Mouse (Mus musculus): ENCODE measurements around the gene Hsd17b10. TPM values are rescaled to one million over a fixed set of nuclear protein-coding genes. Genes with fewer than 3 reads are reported as not detected.
A peak's percentile ranks its signal among the peaks of the same experiment; 100 is the strongest.

The Hsd17b10 gene
- polyA plus RNA-seq (2014; fragmentation: Nextera tagmentation; extraction: Ambion mirVana), result 192 and 206 TPM in 2 replicates

DNA sequence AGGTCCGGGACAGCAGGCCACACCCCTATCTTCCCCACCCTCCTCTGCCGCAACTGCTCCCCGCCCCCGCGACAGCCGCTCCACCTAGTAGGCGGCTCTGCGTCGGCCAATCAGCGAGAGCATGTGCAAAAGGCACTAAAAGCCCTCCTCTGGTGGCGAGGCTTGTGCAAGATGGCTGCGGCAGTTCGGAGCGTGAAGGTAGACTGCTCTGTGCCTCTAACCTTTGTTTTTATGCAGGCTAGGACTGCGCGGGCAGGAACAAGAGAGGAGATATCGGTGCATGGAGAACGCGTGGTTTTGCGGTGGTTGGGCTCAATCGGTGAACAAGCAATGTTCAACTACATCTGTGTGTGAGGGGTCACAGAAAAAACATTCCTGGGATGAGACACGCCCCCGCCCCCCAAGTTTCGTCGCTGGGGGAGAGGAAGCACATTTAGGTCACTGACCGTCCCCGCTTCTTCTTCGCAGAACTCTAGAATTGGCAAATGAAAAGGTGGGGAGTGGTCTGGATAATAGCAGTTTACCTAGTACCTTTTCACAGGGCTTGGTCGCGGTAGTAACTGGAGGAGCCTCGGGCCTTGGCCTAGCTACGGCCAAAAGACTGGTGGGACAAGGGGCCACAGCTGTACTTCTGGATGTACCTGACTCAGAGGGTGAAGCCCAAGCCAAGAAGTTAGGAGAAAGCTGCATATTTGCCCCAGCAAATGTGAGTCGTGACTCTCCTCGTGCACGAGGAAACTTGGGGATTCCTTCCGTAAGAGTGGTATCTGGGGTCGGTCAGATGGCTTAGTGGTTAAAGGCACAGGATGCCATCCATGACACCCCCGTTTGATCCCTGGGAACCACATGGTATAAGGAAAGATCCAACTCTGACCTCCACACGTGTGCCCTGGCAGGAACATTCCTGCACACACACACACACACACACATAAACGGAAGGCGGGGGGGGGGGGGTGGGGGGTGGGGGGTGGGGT lies at the start of gene Hsd17b10:
TSS of gene Hsd17b10 (plus strand) at position 109 of the 974 bp plus-strand sequence.
- ATAC-seq (ENCODE audit: insufficient number of reproducible peaks, insufficient read depth, low FRiP score, low read depth), result peak; percentile 97
- H3K27ac ChIP-seq (ENCODE audit: low read length), result peak within 1 kb of the TSS; percentile 16; the same call in 1 of the 2 replicates
- 21% methylated on average over 38 of the region's 41 CpGs for WGBS
- H3K4me1 ChIP-seq (ENCODE audit: control insufficient read depth, insufficient read depth, low read length), result no peaks in the 10 kb centered on the region
- H3K27me3 ChIP-seq (ENCODE audit: control insufficient read depth, insufficient read depth, low read length), result no peaks in the 10 kb centered on the region
- peak within 1 kb of the TSS; percentile 49 for H3K4me2 ChIP-seq (replicated peaks; ENCODE audit: low read depth, low read length)
- H3K4me3 ChIP-seq (ENCODE audit: low read depth, low read length), result peak within 1 kb of the TSS; percentile 44
- H3K9me3 ChIP-seq (ENCODE audit: control insufficient read depth, low read depth, low read length), result no peaks in the 10 kb centered on the region
- H3K9ac ChIP-seq (replicated peaks; ENCODE audit: low read depth, low read length), result peak within 1 kb of the TSS; percentile 21; the same call in 1 of the 2 replicates
- no peaks in the 10 kb centered on the region; the same call in 1 of the 2 replicates for H3K36me3 ChIP-seq (ENCODE audit: control insufficient read depth, insufficient read depth, low read length)

- Histone ChIP-seq H3K4me2 (replicated peaks; ENCODE audit: low read depth, low read length) (no peak overlapping the region), H3K9me3 (ENCODE audit: control insufficient read depth, low read depth, low read length) (no peaks in the 10 kb centered on the region), H3K4me3 (ENCODE audit: low read depth, low read length) (no peak overlapping the region), H3K27me3 (ENCODE audit: control insufficient read depth, insufficient read depth, low read length) (no peaks in the 10 kb centered on the region), H3K36me3 (ENCODE audit: control insufficient read depth, insufficient read depth, low read length) (no peaks in the 10 kb centered on the region; the same call in 1 of the 2 replicates), H3K27ac (ENCODE audit: low read length) (no peak overlapping the region), H3K4me1 (ENCODE audit: control insufficient read depth, insufficient read depth, low read length) (no peaks in the 10 kb centered on the region), H3K9ac (replicated peaks; ENCODE audit: low read depth, low read length) (no peak overlapping the region)
- 73% methylated on average over 4 of the region's 4 CpGs for WGBS
- ATAC-seq (ENCODE audit: insufficient number of reproducible peaks, insufficient read depth, low FRiP score, low read depth), result no peak
Measured at GRCm38 (mm10) chrX:151999006-151999710, 2.5 kb upstream of the Hsd17b10 start.

GRCm38 (mm10) chrX:152001182-152001684 lies 412 bp upstream of the Hsd17b10 start:
- H3K4me2 ChIP-seq (replicated peaks; ENCODE audit: low read depth, low read length), result peak overlapping the region; percentile 49
- WGBS, result 45% methylated on average over 9 of the region's 9 CpGs
- no peaks in the 10 kb centered on the region for H3K9me3 ChIP-seq (ENCODE audit: control insufficient read depth, low read depth, low read length)
- H3K4me1 ChIP-seq (ENCODE audit: control insufficient read depth, insufficient read depth, low read length), result no peaks in the 10 kb centered on the region
- peak overlapping the region; percentile 44 for H3K4me3 ChIP-seq (ENCODE audit: low read depth, low read length)
- H3K9ac ChIP-seq (replicated peaks; ENCODE audit: low read depth, low read length), result peak overlapping the region; percentile 18; the same call in 1 of the 2 replicates
- no peak overlapping the region for H3K27ac ChIP-seq (ENCODE audit: low read length)
- H3K27me3 ChIP-seq (ENCODE audit: control insufficient read depth, insufficient read depth, low read length), result no peaks in the 10 kb centered on the region
- ATAC-seq (ENCODE audit: insufficient number of reproducible peaks, insufficient read depth, low FRiP score, low read depth), result no peak
- no peaks in the 10 kb centered on the region; the same call in 1 of the 2 replicates for H3K36me3 ChIP-seq (ENCODE audit: control insufficient read depth, insufficient read depth, low read length)

DNA sequence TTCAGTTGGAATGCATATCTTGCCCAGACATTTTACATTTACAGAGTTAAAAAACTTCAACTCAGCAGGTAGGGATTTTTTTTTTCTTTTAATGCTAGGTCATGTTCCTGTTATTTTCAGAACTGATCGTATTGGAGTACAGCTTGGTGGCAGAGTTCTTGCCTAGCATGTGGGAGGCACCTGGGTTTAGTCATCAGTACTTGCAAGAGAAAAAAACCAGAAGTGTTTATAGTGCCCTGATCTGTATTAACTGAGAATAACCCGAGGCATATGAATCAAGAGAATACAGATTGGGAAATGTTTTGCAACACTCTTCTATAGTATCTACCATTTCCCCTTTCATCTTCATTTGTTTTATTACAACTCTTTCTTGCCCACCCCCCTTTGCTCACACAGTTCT lies 1.2 kb downstream of the Hsd17b10 start:
- Histone ChIP-seq H3K27me3 (ENCODE audit: control insufficient read depth, insufficient read depth, low read length) (no peaks in the 10 kb centered on the region), H3K9me3 (ENCODE audit: control insufficient read depth, low read depth, low read length) (no peaks in the 10 kb centered on the region), H3K4me2 (replicated peaks; ENCODE audit: low read depth, low read length) (no peak overlapping the region; the same call in 1 of the 2 replicates), H3K36me3 (ENCODE audit: control insufficient read depth, insufficient read depth, low read length) (no peaks in the 10 kb centered on the region; the same call in 1 of the 2 replicates), H3K4me3 (ENCODE audit: low read depth, low read length) (no peak overlapping the region), H3K9ac (replicated peaks; ENCODE audit: low read depth, low read length) (no peak overlapping the region), H3K27ac (ENCODE audit: low read length) (no peak overlapping the region), H3K4me1 (ENCODE audit: control insufficient read depth, insufficient read depth, low read length) (no peaks in the 10 kb centered on the region)
- ATAC-seq (ENCODE audit: insufficient number of reproducible peaks, insufficient read depth, low FRiP score, low read depth), result no peak
- WGBS, result 54% methylated on average over 2 of the region's 2 CpGs

GRCm38 (mm10) chrX:152007863-152008262 lies 6.2 kb downstream of the Hsd17b10 start:
- Histone ChIP-seq H3K4me2 (replicated peaks; ENCODE audit: low read depth, low read length) (no peak overlapping the region), H3K27ac (ENCODE audit: low read length) (no peak overlapping the region), H3K4me3 (ENCODE audit: low read depth, low read length) (no peak overlapping the region), H3K36me3 (ENCODE audit: control insufficient read depth, insufficient read depth, low read length) (no peaks in the 10 kb centered on the region; the same call in 1 of the 2 replicates), H3K4me1 (ENCODE audit: control insufficient read depth, insufficient read depth, low read length) (no peaks in the 10 kb centered on the region), H3K9me3 (ENCODE audit: control insufficient read depth, low read depth, low read length) (no peaks in the 10 kb centered on the region), H3K9ac (replicated peaks; ENCODE audit: low read depth, low read length) (no peak overlapping the region), H3K27me3 (ENCODE audit: control insufficient read depth, insufficient read depth, low read length) (no peaks in the 10 kb centered on the region)
- no peak for ATAC-seq (ENCODE audit: insufficient number of reproducible peaks, insufficient read depth, low FRiP score, low read depth)
- 85% methylated on average over 1 of the region's 1 CpGs for WGBS

- H3K9me3 ChIP-seq (ENCODE audit: control insufficient read depth, low read depth, low read length), result no peaks in the 10 kb centered on the region
- ATAC-seq (ENCODE audit: insufficient number of reproducible peaks, insufficient read depth, low FRiP score, low read depth), result no peak; the same call in 1 of the 2 replicates
- no peaks in the 10 kb centered on the region for H3K4me1 ChIP-seq (ENCODE audit: control insufficient read depth, insufficient read depth, low read length)
- H3K27me3 ChIP-seq (ENCODE audit: control insufficient read depth, insufficient read depth, low read length), result no peaks in the 10 kb centered on the region
- H3K4me3 ChIP-seq (ENCODE audit: low read depth, low read length), result peak overlapping the region; percentile 48
- peak overlapping the region; percentile 14; the same call in 1 of the 2 replicates for H3K9ac ChIP-seq (replicated peaks; ENCODE audit: low read depth, low read length)
- H3K36me3 ChIP-seq (ENCODE audit: control insufficient read depth, insufficient read depth, low read length), result no peaks in the 10 kb centered on the region
- 27% methylated on average over 11 of the region's 11 CpGs for WGBS
- H3K4me2 ChIP-seq (replicated peaks; ENCODE audit: low read depth, low read length), result peak overlapping the region; percentile 44
- peak overlapping the region; percentile 89; the same call in 1 of the 2 replicates for H3K27ac ChIP-seq (ENCODE audit: low read length)
Measured at GRCm38 (mm10) chrX:152015752-152016150, 14.1 kb downstream of the Hsd17b10 start.

GRCm38 (mm10) chrX:152016151-152017145 lies 14.8 kb downstream of the Hsd17b10 start, which contains the start of the genes Ribc1 and Smc1a:
Ribc1 (minus strand) TSS chrX:152016295.
Smc1a (plus strand) TSS chrX:152016428.
- 19% methylated on average over 64 of the region's 64 CpGs for WGBS

More at GRCm38 (mm10) chrX:152016151-152017145, 14.8 kb downstream of the Hsd17b10 start, which contains the start of the genes Ribc1 and Smc1a:
- H3K9ac ChIP-seq (replicated peaks; ENCODE audit: low read depth, low read length), result peak within 1 kb of the TSS; percentile 55
- H3K36me3 ChIP-seq (ENCODE audit: control insufficient read depth, insufficient read depth, low read length), result no peaks in the 10 kb centered on the region
- H3K4me2 ChIP-seq (replicated peaks; ENCODE audit: low read depth, low read length), result peak within 1 kb of the TSS; percentile 44
- H3K27me3 ChIP-seq (ENCODE audit: control insufficient read depth, insufficient read depth, low read length), result no peaks in the 10 kb centered on the region
- no peaks in the 10 kb centered on the region for H3K4me1 ChIP-seq (ENCODE audit: control insufficient read depth, insufficient read depth, low read length)
- H3K27ac ChIP-seq (ENCODE audit: low read length), result peak within 1 kb of the TSS; percentile 93
- no peaks in the 10 kb centered on the region for H3K9me3 ChIP-seq (ENCODE audit: control insufficient read depth, low read depth, low read length)
- peak within 1 kb of the TSS; percentile 48 for H3K4me3 ChIP-seq (ENCODE audit: low read depth, low read length)
- peak; percentile 98 for ATAC-seq (ENCODE audit: insufficient number of reproducible peaks, insufficient read depth, low FRiP score, low read depth)

All from stomach, embryonic 14.5 days (tissue).